Mouse (Mus musculus) activated CD4-positive, CD25-positive, alpha-beta regulatory T cell, adult 4 months (primary cell): Measurements from ENCODE around the gene 1810043G02Rik. TPM values are rescaled to one million over a fixed set of nuclear protein-coding genes. Genes with fewer than 3 reads are reported as not detected.
"Not testable (repeated sequence)": the region's sequence is repeated elsewhere in the genome, so short reads cannot be mapped to it uniquely, and the experiment has no call there.

Experiments used
- ATAC-seq: one replicate; pipeline ENCODE4 v1.8.0; 2017
- polyA plus RNA-seq, 2 experiments: library from polyadenylated mRNA; unstranded; fragments of 100-300 nt; shearing (Covaris generic); gene quantifications; one replicate each; pipeline ENCODE4 v1.2.1; 2017

1810043G02Rik gene
- polyA plus RNA-seq = 10 to 100 TPM in 1 of 2 experiments, 1 to 10 TPM in 1; 7.1 to 11.1 TPM

GRCm38 (mm10) chr10:77978351-77979350 lies at the start of gene 1810043G02Rik:
TSS of gene 1810043G02Rik (plus strand) at chr10:77978524.
- peak; percentile 97 for ATAC-seq

GRCm38 (mm10) chr10:77939685-77940084 lies 38.6 kb upstream of the 1810043G02Rik start:
- no peak for ATAC-seq

GRCm38 (mm10) chr10:77950468-77950867 lies 27.9 kb upstream of the 1810043G02Rik start:
- ATAC-seq = not testable (repeated sequence)

- ATAC-seq = peak; percentile 71
Observed at GRCm38 (mm10) chr10:77962725-77963124, 15.6 kb upstream of the 1810043G02Rik start.

- peak; percentile 40 for ATAC-seq
Observed at GRCm38 (mm10) chr10:77963971-77964370, 14.4 kb upstream of the 1810043G02Rik start.

- ATAC-seq = no peak
Observed at GRCm38 (mm10) chr10:77969274-77969972, 8.9 kb upstream of the 1810043G02Rik start.

GRCm38 (mm10) chr10:77969973-77970325 lies 8.4 kb upstream of the 1810043G02Rik start:
- ATAC-seq = no peak

- no peak for ATAC-seq
Observed at GRCm38 (mm10) chr10:77970481-77970880, 7.8 kb upstream of the 1810043G02Rik start, which contains the start of gene Trpm2. TSS of gene Trpm2 (minus strand) at chr10:77970563.

GRCm38 (mm10) chr10:77971191-77971590 lies 7.1 kb upstream of the 1810043G02Rik start:
- ATAC-seq = no peak

GRCm38 (mm10) chr10:77971709-77972553 lies 6.4 kb upstream of the 1810043G02Rik start:
- no peak for ATAC-seq

- no peak for ATAC-seq
Observed at GRCm38 (mm10) chr10:77974323-77974722, 4.0 kb upstream of the 1810043G02Rik start.

GRCm38 (mm10) chr10:77974811-77975210 lies 3.5 kb upstream of the 1810043G02Rik start:
- no peak for ATAC-seq

GRCm38 (mm10) chr10:77975653-77976052 lies 2.7 kb upstream of the 1810043G02Rik start:
- no peak for ATAC-seq

GRCm38 (mm10) chr10:77976458-77977150 lies 1.7 kb upstream of the 1810043G02Rik start:
- no peak for ATAC-seq

- ATAC-seq = peak; percentile 94
Observed at GRCm38 (mm10) chr10:77984660-77985059, 6.3 kb downstream of the 1810043G02Rik start.

GRCm38 (mm10) chr10:77985775-77986174 lies 7.5 kb downstream of the 1810043G02Rik start:
- no peak for ATAC-seq

- ATAC-seq = no peak
Observed at GRCm38 (mm10) chr10:77995639-77996038, 17.3 kb downstream of the 1810043G02Rik start.

GRCm38 (mm10) chr10:78000200-78000599 lies 21.9 kb downstream of the 1810043G02Rik start:
- no peak for ATAC-seq

- ATAC-seq = no peak
Observed at GRCm38 (mm10) chr10:78001796-78002195, 23.5 kb downstream of the 1810043G02Rik start.

- ATAC-seq = no peak
Observed at GRCm38 (mm10) chr10:78002316-78002715, 24.0 kb downstream of the 1810043G02Rik start.

- no peak for ATAC-seq
Observed at GRCm38 (mm10) chr10:78004479-78005100, 26.3 kb downstream of the 1810043G02Rik start.
